Comparison of ENCODE assay signal across 19 mouse cellular contexts in genomic region chr9:119199151-119199861, GRCm38 (mm10). TPM values are rescaled to one million over a fixed set of nuclear protein-coding genes. Genes with fewer than 3 reads are reported as not detected.
DNase-seq lines count a peak whose midpoint lies in the region; ATAC-seq lines count a peak whose summit lies in the region.
"Had no signal": no experiment of that assay in that cellular context is flagged by ENCODE, and none has a peak within 500 bp of the region (broad histone marks: within the 10 kb centered on the region; RNA-seq: fewer than 3 reads in every experiment).

No protein-coding gene starts in this region.

- peak; percentile 62 to 64 for DNase-seq in cerebellum, postnatal 10 days
- peak; percentile 14 for DNase-seq in lung, postnatal 36 days
- no peak for DNase-seq in lung, postnatal 4 days
- DNase-seq in kidney, adult 9 months = peak; percentile 84
- DNase-seq in retina, postnatal 1 day = peak; percentile 34
- no peak for DNase-seq in left cerebral cortex, adult 11 months (ENCODE audit: low spot score)
- DNase-seq: adrenal gland, postnatal 10 days; cerebellum, adult 11 months; heart, postnatal 36 days; thymus, adult 18-20 months had no signal

- no peak for ATAC-seq in cerebellum, adult (ENCODE audit: insufficient number of reproducible peaks, low FRiP score, low TSS enrichment)
- ATAC-seq in CD4-positive, CD25-positive, alpha-beta regulatory T cell, adult 4 months = no peak
- ATAC-seq: forebrain, embryonic 15.5 days; midbrain, embryonic 16.5 days had no signal

RNA-seq across cellular contexts. Expression of gene Slc22a13, which starts 9.6 kb away (rescaled TPM):
- polyA plus RNA-seq in CD4-positive, CD25-positive, alpha-beta regulatory T cell, adult 4 months (2017; shearing (Covaris generic)) = not detected
- polyA plus RNA-seq: heart, embryonic 10.5 days; limb, embryonic 12.5 days; liver, embryonic 15.5 days; macrophage; midbrain, embryonic 16.5 days; neural tube, embryonic 13.5 days had no signal

RNA-seq across cellular contexts. Expression of gene Gm47289, which starts 40.3 kb away (rescaled TPM):
- polyA plus RNA-seq in CD4-positive, CD25-positive, alpha-beta regulatory T cell, adult 4 months (2017; shearing (Covaris generic)) = not detected
- polyA plus RNA-seq: forebrain, embryonic 15.5 days; heart, embryonic 10.5 days; limb, embryonic 12.5 days; liver, embryonic 15.5 days; macrophage; midbrain, embryonic 16.5 days; neural tube, embryonic 13.5 days had no signal

RNA-seq across cellular contexts. Expression of gene Acaa1b, which starts 42.4 kb away (rescaled TPM):
- polyA plus RNA-seq in CD4-positive, CD25-positive, alpha-beta regulatory T cell, adult 4 months (2017; shearing (Covaris generic)) = not detected
- polyA plus RNA-seq: macrophage had no signal

Comparison
In these comparisons a context has a peak if more than half of its experiments do, and no peak if none do; other contexts are left out.
1. DNase-seq: peak in cerebellum, postnatal 10 days (2 of 2), lung, postnatal 36 days (single experiment), kidney, adult 9 months (single experiment) and retina, postnatal 1 day (single experiment); none in lung, postnatal 4 days (0 of 2) and left cerebral cortex, adult 11 months (single experiment).